Mouse (Mus musculus) ES-E14 (cell line): Measurements from ENCODE around the gene Lrmda. TPM values are rescaled to one million over a fixed set of nuclear protein-coding genes. Genes with fewer than 3 reads are reported as not detected.

Source experiments
- DNase-seq: peaks from one replicate; pipeline ENCODE4 v3.0.0-alpha.2; 2013; ENCODE audit warnings: low read depth, low spot score
- H3K27ac ChIP-seq: 2 replicates; pipeline ENCODE4 v1.5.1; 2012; ENCODE audit warnings: low read depth, mild to moderate bottlenecking, low read length, moderate library complexity, mixed read lengths; ENCODE audit not compliant: poor library complexity, insufficient read depth, severe bottlenecking
- H3K36me3 ChIP-seq: 2 replicates; pipeline ENCODE4 v1.6.1; 2012; ENCODE audit warnings: mild to moderate bottlenecking, low read length, moderate library complexity, mixed read lengths; ENCODE audit not compliant: control insufficient read depth, poor library complexity, insufficient read depth, severe bottlenecking
- H3K4me1 ChIP-seq, 2 experiments: fragments of 150-350 bp in 1 of 2; sonication (generic) in 1 of 2; 2 replicates each; pipeline ENCODE4 v1.6.1; 2012; ENCODE audit warnings: low read length in 2 of 2, mild to moderate bottlenecking in 1 of 2, mixed read lengths in 1 of 2; ENCODE audit not compliant: control insufficient read depth in 2 of 2, insufficient read depth in 2 of 2, poor library complexity in 1 of 2
- H3K4me3 ChIP-seq, 2 experiments: fragments of 150-350 bp in 1 of 2; sonication (generic) in 1 of 2; 2 replicates each; pipeline ENCODE4 v1.5.1; 2012; ENCODE audit warnings: low read length in 2 of 2, low read depth in 1 of 2, mild to moderate bottlenecking in 1 of 2, mixed read lengths in 1 of 2; ENCODE audit not compliant: insufficient read depth in 1 of 2, poor library complexity in 1 of 2, severe bottlenecking in 1 of 2
- H3K9ac ChIP-seq: 2 replicates; pipeline ENCODE4 v1.6.1; 2012; ENCODE audit warnings: low read depth, mild to moderate bottlenecking, low read length, mixed read lengths; ENCODE audit not compliant: poor library complexity, insufficient read depth, severe bottlenecking
- H3K9me3 ChIP-seq: fragments of 150-350 bp; sonication (generic); 2 replicates; pipeline ENCODE4 v1.6.1; 2012; ENCODE audit warnings: low read depth, mild to moderate bottlenecking, low read length; ENCODE audit not compliant: control insufficient read depth, insufficient read depth
- CHD2 ChIP-seq: IDR thresholded peaks from 2 replicates; pipeline ENCODE4 v1.6.1; 2014; ENCODE audit warnings: mild to moderate bottlenecking, low read depth, low read length, inconsistent platforms
- HCFC1 ChIP-seq: IDR thresholded peaks from 2 replicates; pipeline ENCODE4 v1.6.1; 2012; ENCODE audit warnings: low read length, inconsistent platforms, borderline replicate concordance; ENCODE audit not compliant: insufficient read depth
- MAFK ChIP-seq: IDR thresholded peaks from 2 replicates; pipeline ENCODE4 v1.6.1; 2014; ENCODE audit warnings: mild to moderate bottlenecking, low read depth, low read length, inconsistent platforms; ENCODE audit not compliant: insufficient read depth
- ZC3H11A ChIP-seq: IDR thresholded peaks from 2 replicates; pipeline ENCODE4 v1.6.1; 2012; ENCODE audit warnings: low read depth, mild to moderate bottlenecking, inconsistent platforms, low read length, borderline replicate concordance
- ZNF384 ChIP-seq: IDR thresholded peaks from 2 replicates; pipeline ENCODE4 v1.6.1; 2012; ENCODE audit warnings: low read depth, low read length, inconsistent platforms
- in situ Hi-C, 2 experiments: fragments of 600-800 bp; cut with MboI; formaldehyde crosslinking; loops; one replicate each; pipeline ENCODE4 v1.15.1; 2025; ENCODE audit warnings: low sequenced_read_pairs in 2 of 2, inconsistent platforms in 1 of 2; ENCODE audit not compliant: unreplicated experiment in 2 of 2
- total RNA-seq: library from RNA; depleted of rRNA; stranded (reverse); fragments of 300-350 nt; gene quantifications from 2 replicates; pipeline ENCODE4 v1.2.3, GENCODE M21; 2012

Gene Lrmda
- total RNA-seq, 1 experiment: 0.22 TPM

DNA sequence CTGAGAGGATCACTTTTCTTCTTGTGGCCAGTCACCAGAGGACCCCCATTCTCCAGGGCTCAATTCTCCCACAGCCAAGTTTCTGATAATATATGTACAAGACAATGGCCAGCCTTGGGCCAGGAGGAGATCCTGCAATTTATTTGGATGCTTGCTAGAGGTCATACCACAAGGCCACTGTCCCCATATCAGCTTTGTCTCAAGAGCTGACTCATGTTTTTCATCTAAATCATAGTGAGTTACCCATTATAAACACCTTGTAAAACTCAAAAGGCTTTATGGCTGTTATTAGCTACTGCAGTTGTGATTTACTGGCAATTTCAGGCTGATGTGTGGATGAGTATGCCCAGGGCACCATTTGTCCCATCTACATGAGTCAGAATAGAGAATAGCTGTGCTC, 600.7 kb downstream of the Lrmda start:
- H3K9ac ChIP-seq: no peak overlapping the region
- H3K4me1 ChIP-seq: no peaks in the 10 kb centered on the region
- TF ChIP-seq CHD2: no peak
- no peak for TF ChIP-seq MAFK
- no peak for TF ChIP-seq ZC3H11A
- no peak for TF ChIP-seq HCFC1
- no peak for TF ChIP-seq ZNF384
- no peak overlapping the region for H3K4me3 ChIP-seq
- no peaks in the 10 kb centered on the region for H3K9me3 ChIP-seq
- H3K36me3 ChIP-seq: no peaks in the 10 kb centered on the region
- in situ Hi-C loops: no loop called here
- H3K27ac ChIP-seq: no peak overlapping the region
- no peak for DNase-seq

DNA sequence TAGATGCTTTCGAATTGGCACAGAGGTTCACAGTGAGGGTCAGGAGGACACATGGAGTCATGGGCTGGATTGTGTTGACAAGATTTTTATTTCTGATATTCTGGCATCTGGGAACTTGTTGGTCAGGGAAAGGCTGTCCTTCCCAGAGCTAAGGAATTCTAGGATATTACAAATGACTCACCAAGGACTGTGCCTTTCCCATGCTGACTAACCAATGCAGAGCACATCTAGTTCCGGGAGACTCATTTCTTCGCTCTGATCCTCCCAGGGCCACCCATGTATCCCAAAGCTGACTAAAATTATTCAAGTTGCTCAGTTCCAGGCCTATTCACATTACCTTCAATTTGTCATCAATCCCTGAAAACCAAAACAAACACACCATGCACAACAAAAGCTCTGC, 602.4 kb downstream of the Lrmda start:
- H3K4me1 ChIP-seq: no peaks in the 10 kb centered on the region
- H3K36me3 ChIP-seq: no peaks in the 10 kb centered on the region
- no peak overlapping the region for H3K27ac ChIP-seq
- TF ChIP-seq HCFC1: no peak
- no peak for TF ChIP-seq CHD2
- TF ChIP-seq ZNF384: no peak
- no peak for TF ChIP-seq MAFK
- no peak for TF ChIP-seq ZC3H11A
- no peaks in the 10 kb centered on the region for H3K9me3 ChIP-seq
- no peak overlapping the region for H3K4me3 ChIP-seq
- in situ Hi-C loops: no loop called here
- DNase-seq: no peak
- H3K9ac ChIP-seq: no peak overlapping the region

DNA sequence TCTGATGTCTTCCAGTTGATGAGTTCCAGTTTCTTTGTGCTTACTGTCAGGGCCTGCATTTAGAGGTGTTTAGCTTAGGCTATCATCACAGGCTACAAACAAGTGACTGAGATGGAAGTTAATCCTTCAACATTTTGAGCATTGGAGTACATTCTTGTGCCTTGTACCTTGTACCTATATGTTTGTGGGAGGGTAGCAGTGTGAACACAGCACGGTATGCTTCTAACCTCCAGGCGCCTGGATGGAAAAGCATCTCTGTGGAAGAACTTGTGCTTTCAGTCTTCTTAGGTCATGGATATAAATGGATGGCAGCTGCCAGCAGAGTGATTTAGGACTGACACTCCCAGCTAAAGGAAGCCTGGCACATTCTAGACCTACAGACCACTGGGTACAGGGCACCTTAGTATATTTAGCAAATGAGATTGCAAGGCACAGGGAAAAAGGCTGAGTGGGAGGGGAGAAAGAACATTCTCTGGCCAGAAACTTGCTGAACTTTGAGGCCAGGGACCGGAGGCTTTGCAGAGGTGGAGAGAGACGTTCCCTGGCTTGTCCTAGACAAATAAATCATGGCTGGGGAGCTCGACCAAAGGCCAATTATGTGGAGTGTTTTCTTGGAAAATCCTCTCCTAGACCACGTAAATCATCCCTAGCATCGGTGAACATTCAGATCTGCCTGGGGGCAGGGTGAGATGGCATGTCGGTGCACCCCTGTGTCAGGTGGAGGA, 607.8 kb downstream of the Lrmda start:
- TF ChIP-seq MAFK (no peak), HCFC1 (no peak), ZC3H11A (no peak), CHD2 (no peak), ZNF384 (no peak)
- Histone ChIP-seq H3K9ac (no peak overlapping the region), H3K9me3 (no peaks in the 10 kb centered on the region), H3K4me3 (no peak overlapping the region), H3K27ac (no peak overlapping the region), H3K36me3 (no peaks in the 10 kb centered on the region), H3K4me1 (no peaks in the 10 kb centered on the region)
- no peak for DNase-seq
- in situ Hi-C loops: no loop called here

DNA sequence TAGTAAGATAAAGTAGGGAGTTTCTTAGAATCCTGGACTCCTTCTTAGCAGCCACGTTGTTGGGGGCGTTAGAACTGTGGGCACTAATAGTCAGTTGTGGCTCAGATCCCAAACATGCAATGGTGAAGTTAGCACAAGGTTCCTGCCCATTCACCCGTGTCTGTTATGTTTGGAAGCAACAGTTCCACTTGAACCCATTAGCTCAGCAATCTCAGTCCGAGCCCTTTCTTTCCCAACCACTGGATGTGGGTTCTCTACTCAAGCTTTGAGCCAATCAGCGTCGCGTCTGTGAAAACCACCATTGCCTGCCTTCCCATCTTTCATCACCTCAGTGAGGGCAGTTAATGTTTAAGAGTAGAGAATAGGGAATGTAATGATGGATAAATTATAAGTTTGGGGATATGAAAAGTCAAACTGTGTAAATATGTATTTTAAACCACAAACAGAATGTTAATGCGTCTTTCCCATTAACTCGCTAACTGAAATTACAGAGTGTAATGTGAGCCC, 610.9 kb downstream of the Lrmda start:
- H3K27ac ChIP-seq: no peak overlapping the region
- TF ChIP-seq CHD2 (no peak), ZC3H11A (no peak), MAFK (no peak), HCFC1 (no peak), ZNF384 (no peak)
- in situ Hi-C loops: no loop called here
- DNase-seq: no peak
- no peak overlapping the region for H3K9ac ChIP-seq
- H3K4me3 ChIP-seq: no peak overlapping the region
- no peaks in the 10 kb centered on the region for H3K36me3 ChIP-seq
- no peaks in the 10 kb centered on the region for H3K9me3 ChIP-seq
- no peaks in the 10 kb centered on the region for H3K4me1 ChIP-seq

DNA sequence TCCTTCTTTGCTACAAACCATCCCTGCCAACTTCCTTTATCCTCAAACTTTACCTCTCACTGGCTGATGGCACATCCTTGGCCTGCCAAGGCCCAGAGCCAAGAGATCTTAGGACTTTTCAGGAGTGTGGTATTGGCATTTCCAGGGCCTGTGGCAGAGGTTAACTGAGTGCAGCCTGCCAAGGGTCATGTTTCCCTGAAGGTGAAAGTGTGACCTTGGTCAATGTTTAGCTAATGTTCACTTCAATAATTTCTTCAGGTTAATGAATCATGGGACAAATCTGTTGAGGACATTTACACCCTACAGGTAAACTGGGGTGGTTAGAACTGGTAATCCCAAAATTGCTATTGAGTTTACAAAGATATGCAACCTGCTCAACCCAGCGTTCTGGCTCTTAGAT, 614.1 kb downstream of the Lrmda start:
- H3K9me3 ChIP-seq: no peaks in the 10 kb centered on the region
- no peak for TF ChIP-seq HCFC1
- no peak for TF ChIP-seq MAFK
- no peak for TF ChIP-seq ZC3H11A
- TF ChIP-seq CHD2: no peak
- no peak for TF ChIP-seq ZNF384
- no peak overlapping the region for H3K4me3 ChIP-seq
- DNase-seq: no peak
- no peaks in the 10 kb centered on the region for H3K36me3 ChIP-seq
- H3K4me1 ChIP-seq: no peaks in the 10 kb centered on the region
- H3K27ac ChIP-seq: no peak overlapping the region
- in situ Hi-C loops: no loop called here
- no peak overlapping the region for H3K9ac ChIP-seq
